Mouse (Mus musculus): ENCODE measurements around the gene Rfwd3. TPM values are rescaled to one million over a fixed set of nuclear protein-coding genes. Genes with fewer than 3 reads are reported as not detected.

The Rfwd3 gene
- polyA plus RNA-seq, 1 experiment from 2014 or later: 56.5 TPM

DNA sequence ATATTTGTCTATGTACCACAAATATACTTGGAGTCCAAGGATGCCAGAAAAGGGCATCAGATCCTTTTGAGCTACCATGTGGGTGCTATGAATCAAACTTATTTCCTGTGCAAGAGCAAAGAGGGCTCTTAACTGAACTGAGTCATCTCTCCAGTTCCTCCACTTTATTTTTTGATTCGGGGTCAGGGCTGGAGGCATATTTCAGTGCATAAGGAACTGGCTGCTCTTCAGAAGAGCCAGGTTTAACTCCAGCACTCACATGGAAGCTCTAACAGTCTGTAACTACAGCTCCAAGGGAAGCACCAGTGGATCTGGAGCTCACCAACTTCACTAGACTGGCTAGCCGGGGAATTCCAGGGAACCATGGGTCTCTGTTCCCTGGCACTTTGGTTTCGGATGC is 62.7 kb downstream of the Rfwd3 start:
- no peak overlapping the region for H3K4me2 ChIP-seq (replicated peaks)
- H3K4me1 ChIP-seq: no peaks in the 10 kb centered on the region
- H3K4me3 ChIP-seq: no peak overlapping the region
- no peaks in the 10 kb centered on the region for H3K27me3 ChIP-seq (replicated peaks)
- no peak overlapping the region for H3K27ac ChIP-seq
- H3K36me3 ChIP-seq: no peaks in the 10 kb centered on the region
- 83% methylated on average over 3 of the region's 3 CpGs for WGBS
- H3K9me3 ChIP-seq: no peaks in the 10 kb centered on the region
- H3K9ac ChIP-seq: no peak overlapping the region
- ATAC-seq (ENCODE audit: low FRiP score, low read depth): no peak

GRCm38 (mm10) chr8:111233730-111234129 is 66.3 kb downstream of the Rfwd3 start:
- no peaks in the 10 kb centered on the region for H3K4me1 ChIP-seq
- WGBS: 97% methylated on average over 2 of the region's 2 CpGs
- H3K27ac ChIP-seq: no peak overlapping the region
- H3K27me3 ChIP-seq (replicated peaks): no peaks in the 10 kb centered on the region
- no peak overlapping the region for H3K9ac ChIP-seq
- no peak for ATAC-seq (ENCODE audit: low FRiP score, low read depth)
- H3K4me2 ChIP-seq (replicated peaks): no peak overlapping the region
- H3K9me3 ChIP-seq: no peaks in the 10 kb centered on the region
- H3K4me3 ChIP-seq: no peak overlapping the region
- no peaks in the 10 kb centered on the region for H3K36me3 ChIP-seq

GRCm38 (mm10) chr8:111224153-111224552 is 75.9 kb downstream of the Rfwd3 start:
- Histone ChIP-seq H3K4me3 (no peak overlapping the region), H3K27ac (no peak overlapping the region), H3K36me3 (no peaks in the 10 kb centered on the region), H3K9me3 (no peaks in the 10 kb centered on the region), H3K4me2 (replicated peaks) (no peak overlapping the region), H3K9ac (no peak overlapping the region), H3K27me3 (replicated peaks) (no peaks in the 10 kb centered on the region), H3K4me1 (peaks cover 5% of the 10 kb centered on the region; the same call in 1 of the 2 replicates)
- 81% methylated on average over 5 of the region's 5 CpGs for WGBS
- ATAC-seq (ENCODE audit: low FRiP score, low read depth): no peak

Other genes starting within 250 kb of the Rfwd3 start
- 0.30 and 6.2 TPM in 2 replicates for gene Exosc6, start 243.9 kb downstream of the Rfwd3 start, polyA plus RNA-seq (2016; fragmentation: Nextera tagmentation; extraction: Ambion mirVana)
- 1.2 and 2.2 TPM in 2 replicates for gene Clec18a, start 207.8 kb downstream of the Rfwd3 start, polyA plus RNA-seq (2016; fragmentation: Nextera tagmentation; extraction: Ambion mirVana)
- gene Pdpr, start 205.6 kb downstream of the Rfwd3 start, polyA plus RNA-seq (2016; fragmentation: Nextera tagmentation; extraction: Ambion mirVana): 11.9 and 12.6 TPM in 2 replicates
- gene Glg1, start 41.0 kb downstream of the Rfwd3 start, polyA plus RNA-seq (2016; fragmentation: Nextera tagmentation; extraction: Ambion mirVana): 87.5 and 97.1 TPM in 2 replicates
- gene Mlkl, start 38.0 kb upstream of the Rfwd3 start, polyA plus RNA-seq (2016; fragmentation: Nextera tagmentation; extraction: Ambion mirVana): 0.22 and 0.47 TPM in 2 replicates
- not detected in 2 replicates for gene Fa2h, start 93.6 kb upstream of the Rfwd3 start, polyA plus RNA-seq (2016; fragmentation: Nextera tagmentation; extraction: Ambion mirVana)
- 6.3 and 6.8 TPM in 2 replicates for gene Wdr59, start 221.9 kb upstream of the Rfwd3 start, polyA plus RNA-seq (2016; fragmentation: Nextera tagmentation; extraction: Ambion mirVana)
- 113 and 118 TPM in 2 replicates for gene Znrf1, start 235.9 kb upstream of the Rfwd3 start, polyA plus RNA-seq (2016; fragmentation: Nextera tagmentation; extraction: Ambion mirVana)

Measured in neural tube, embryonic 12.5 days (tissue).